Mouse (Mus musculus) midbrain, embryonic 14.5 days (tissue): ENCODE results near the gene Phospho1. TPM values are rescaled to one million over a fixed set of nuclear protein-coding genes. Genes with fewer than 3 reads are reported as not detected.

ENCODE experiments used
- ATAC-seq: fragments of 200-750 bp; cut with Nextera tagmentation; 2 replicates; pipeline ENCODE4 v1.8.0; 2017; ENCODE audit warnings: moderate number of reproducible peaks, moderate library complexity; ENCODE audit not compliant: low FRiP score, low TSS enrichment
- DNase-seq: peaks from one replicate; pipeline ENCODE4 v3.0.0-alpha.2; 2015
- H3K27ac ChIP-seq: fragments of 300-500 bp; sonication (generic); replicated peaks from 2 replicates; pipeline ENCODE4 v1.5.1; 2014; ENCODE audit warnings: mild to moderate bottlenecking, low read depth, low read length, moderate library complexity
- H3K27me3 ChIP-seq: fragments of 300-500 bp; sonication (generic); 2 replicates; pipeline ENCODE4 v1.6.1; 2014; ENCODE audit warnings: low read length, control low read depth, mixed read lengths; ENCODE audit not compliant: control insufficient read depth, insufficient read depth
- H3K36me3 ChIP-seq: fragments of 300-500 bp; sonication (generic); 2 replicates; pipeline ENCODE4 v1.6.1; 2014; ENCODE audit warnings: low read length, control low read depth; ENCODE audit not compliant: control insufficient read depth, insufficient read depth
- H3K4me1 ChIP-seq: fragments of 300-500 bp; sonication (generic); 2 replicates; pipeline ENCODE4 v1.6.1; 2014; ENCODE audit warnings: mild to moderate bottlenecking, antibody characterized with exemption, low read length, control low read depth; ENCODE audit not compliant: control insufficient read depth, insufficient read depth
- H3K4me2 ChIP-seq: fragments of 300-500 bp; sonication (generic); 2 replicates; pipeline ENCODE4 v1.6.1; 2014; ENCODE audit warnings: mild to moderate bottlenecking, low read length, moderate library complexity
- H3K4me3 ChIP-seq: fragments of 300-500 bp; sonication (generic); replicated peaks from 2 replicates; pipeline ENCODE4 v1.5.1; 2014; ENCODE audit warnings: low read depth, low read length
- H3K9ac ChIP-seq: fragments of 300-500 bp; sonication (generic); replicated peaks from 2 replicates; pipeline ENCODE4 v1.6.1; 2014; ENCODE audit warnings: mild to moderate bottlenecking, low read length, moderate library complexity
- H3K9me3 ChIP-seq: fragments of 300-500 bp; sonication (generic); 2 replicates; pipeline ENCODE4 v1.6.1; 2016; ENCODE audit warnings: low read length, control low read depth, mixed read lengths; ENCODE audit not compliant: control insufficient read depth
- WGBS: fragments of 180-500 bp; shearing (Covaris S2); extraction: QIAGEN DNeasy Blood & Tissue Kit; methylation state at CpG from one replicate; pipeline ENCODE4 v1.1.7; 2014; 5-methylcytosine and 5-hydroxymethylcytosine counted together
- polyA plus RNA-seq: library from polyadenylated mRNA; unstranded; fragments of >200 nt; fragmentation: Nextera tagmentation; extraction: Ambion mirVana; gene quantifications from 2 replicates; pipeline ENCODE4 v1.2.1, GENCODE M21; 2014

Gene Phospho1
- polyA plus RNA-seq, 1 experiment from 2014 or later, result 0.33 TPM

GRCm38 (mm10) chr11:95841498-95841830, 17.2 kb downstream of the Phospho1 start:
- ATAC-seq (no peak), DNase-seq (no peak)
- Histone ChIP-seq H3K36me3 (no peaks in the 10 kb centered on the region), H3K27ac (no peak overlapping the region), H3K9ac (no peak overlapping the region), H3K4me1 (0 out of 2 replicates have a peak, but pooled peaks cover 4% of the 10 kb centered on the region), H3K27me3 (no peaks in the 10 kb centered on the region), H3K9me3 (no peaks in the 10 kb centered on the region), H3K4me2 (no peak overlapping the region), H3K4me3 (no peak overlapping the region)
- 67% methylated on average over 10 of the region's 10 CpGs for WGBS

DNA sequence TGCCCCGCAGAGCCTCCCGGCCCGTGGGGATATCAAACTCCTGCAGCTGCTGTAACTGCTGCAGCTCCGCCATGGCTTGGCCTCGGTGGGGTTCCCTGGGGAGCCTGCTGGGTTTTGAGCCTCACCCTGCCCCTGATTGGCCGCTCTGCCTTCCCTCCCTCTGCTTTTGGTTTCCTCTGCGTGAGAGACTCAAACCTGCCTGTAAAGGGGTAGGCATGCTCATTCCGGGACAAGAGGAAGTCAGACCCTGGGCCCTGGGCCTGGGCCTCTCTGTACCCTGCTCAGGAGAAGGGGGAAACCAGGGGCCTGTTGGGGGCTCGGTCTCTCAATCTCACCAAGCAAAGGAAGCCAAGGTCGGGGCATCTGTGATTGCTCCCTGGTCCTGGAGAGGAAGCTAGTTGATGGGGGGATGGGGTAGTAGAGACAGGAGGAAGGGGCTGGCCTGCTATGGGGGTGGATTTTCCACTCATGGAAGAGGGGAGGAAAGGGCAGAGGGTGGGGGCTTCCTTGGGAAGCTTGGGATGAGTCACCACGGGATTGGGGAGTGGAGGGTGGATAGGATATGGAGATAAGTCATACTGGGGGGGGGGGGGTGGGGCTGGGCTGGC, 17.9 kb downstream of the Phospho1 start, which contains the start of gene Abi3:
Gene Abi3, minus strand, starts transcription at position 403 of the 608 bp plus-strand sequence.
- H3K36me3 ChIP-seq, result no peaks in the 10 kb centered on the region
- no peak within 1 kb of the TSS for H3K9ac ChIP-seq
- H3K27ac ChIP-seq, result no peak within 1 kb of the TSS
- H3K9me3 ChIP-seq, result no peaks in the 10 kb centered on the region
- peak; percentile 20 for DNase-seq
- H3K27me3 ChIP-seq, result no peaks in the 10 kb centered on the region
- H3K4me2 ChIP-seq, result no peak within 1 kb of the TSS
- H3K4me1 ChIP-seq, result 0 out of 2 replicates have a peak, but pooled peaks cover 4% of the 10 kb centered on the region
- no peak for ATAC-seq
- H3K4me3 ChIP-seq, result no peak within 1 kb of the TSS
- 11% methylated on average over 11 of the region's 11 CpGs for WGBS

DNA sequence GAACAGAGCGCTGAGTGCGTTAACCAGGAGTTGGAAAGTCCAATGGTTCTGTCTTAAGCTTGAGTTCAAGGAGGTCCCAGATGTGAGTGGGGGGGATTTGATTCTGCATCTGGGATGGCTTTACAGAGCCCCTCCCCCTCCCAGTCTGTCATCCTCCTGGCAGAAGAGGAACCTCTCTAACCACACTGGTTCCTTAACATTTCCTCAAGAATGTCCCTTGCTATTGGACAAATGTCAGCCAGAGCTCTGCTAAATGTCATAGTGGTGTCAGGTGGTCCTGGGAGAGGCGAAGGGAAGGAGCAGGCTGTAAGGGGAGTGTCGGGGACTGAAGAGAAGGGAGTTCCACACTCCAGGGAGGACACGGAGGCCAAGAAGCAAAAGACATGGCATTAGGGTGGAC, 18.7 kb downstream of the Phospho1 start:
- 80% methylated on average over 5 of the region's 5 CpGs for WGBS
- Histone ChIP-seq H3K27me3 (no peaks in the 10 kb centered on the region), H3K4me1 (0 out of 2 replicates have a peak, but pooled peaks cover 4% of the 10 kb centered on the region), H3K4me3 (no peak overlapping the region), H3K27ac (no peak overlapping the region), H3K9me3 (no peaks in the 10 kb centered on the region), H3K4me2 (no peak overlapping the region), H3K9ac (no peak overlapping the region), H3K36me3 (no peaks in the 10 kb centered on the region)
- ATAC-seq, result no peak
- DNase-seq, result no peak

- DNase-seq (no peak), ATAC-seq (no peak)
- Histone ChIP-seq H3K4me2 (no peak overlapping the region), H3K36me3 (no peaks in the 10 kb centered on the region), H3K4me3 (no peak overlapping the region), H3K9ac (no peak overlapping the region), H3K9me3 (no peaks in the 10 kb centered on the region), H3K27me3 (no peaks in the 10 kb centered on the region), H3K27ac (no peak overlapping the region), H3K4me1 (0 out of 2 replicates have a peak, but pooled peaks cover 4% of the 10 kb centered on the region)
- WGBS, result 63% methylated on average over 6 of the region's 6 CpGs
Observed at GRCm38 (mm10) chr11:95843421-95843950, 19.2 kb downstream of the Phospho1 start.

- 70% methylated on average over 4 of the region's 4 CpGs for WGBS
- no peak overlapping the region for H3K4me3 ChIP-seq
- H3K9ac ChIP-seq, result no peak overlapping the region
- no peaks in the 10 kb centered on the region for H3K9me3 ChIP-seq
- 0 out of 2 replicates have a peak, but pooled peaks cover 4% of the 10 kb centered on the region for H3K4me1 ChIP-seq
- ATAC-seq (no peak), DNase-seq (no peak)
- H3K27me3 ChIP-seq, result no peaks in the 10 kb centered on the region
- no peaks in the 10 kb centered on the region for H3K36me3 ChIP-seq
- H3K27ac ChIP-seq, result no peak overlapping the region
- no peak overlapping the region for H3K4me2 ChIP-seq
Observed at GRCm38 (mm10) chr11:95844935-95845334, 20.6 kb downstream of the Phospho1 start.

DNA sequence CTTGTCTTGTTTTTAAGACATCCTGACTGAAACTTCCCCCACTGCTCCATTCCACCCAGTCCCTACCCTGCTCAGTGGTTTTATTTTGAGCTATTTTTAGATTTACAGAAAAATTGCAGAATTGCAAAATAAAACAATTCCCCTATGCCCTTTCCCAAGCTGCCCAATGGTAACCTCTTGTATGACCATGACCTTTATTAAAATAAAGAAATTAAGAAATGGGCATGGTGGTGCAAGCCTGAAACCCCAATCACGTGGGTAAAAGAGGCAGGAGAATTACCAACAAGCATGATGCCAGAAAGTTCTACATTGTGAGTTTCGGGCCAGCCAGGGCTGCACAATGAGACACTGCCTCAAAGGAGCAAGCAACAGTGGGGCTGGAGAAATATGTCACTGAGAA, 26.6 kb downstream of the Phospho1 start:
- no peaks in the 10 kb centered on the region for H3K9me3 ChIP-seq
- 76% methylated on average over 2 of the region's 2 CpGs for WGBS
- ATAC-seq (no peak), DNase-seq (no peak)
- no peak overlapping the region for H3K4me2 ChIP-seq
- H3K27me3 ChIP-seq, result no peaks in the 10 kb centered on the region
- no peak overlapping the region for H3K27ac ChIP-seq
- no peaks in the 10 kb centered on the region for H3K4me1 ChIP-seq
- H3K36me3 ChIP-seq, result no peaks in the 10 kb centered on the region
- H3K9ac ChIP-seq, result no peak overlapping the region
- H3K4me3 ChIP-seq, result no peak overlapping the region

- WGBS, result 68% methylated on average over 5 of the region's 5 CpGs
- DNase-seq, result no peak
- H3K4me1 ChIP-seq, result no peaks in the 10 kb centered on the region; the same call in 1 of the 2 replicates
Observed at GRCm38 (mm10) chr11:95853684-95854083, 29.4 kb downstream of the Phospho1 start.

GRCm38 (mm10) chr11:95857306-95857705, 33.0 kb downstream of the Phospho1 start:
- Histone ChIP-seq H3K4me1 (peaks cover 6% of the 10 kb centered on the region; the same call in 1 of the 2 replicates), H3K9ac (no peak overlapping the region), H3K4me2 (peak overlapping the region; percentile 70), H3K27ac (peak overlapping the region; percentile 3; the same call in 1 of the 2 replicates), H3K27me3 (no peaks in the 10 kb centered on the region), H3K9me3 (no peaks in the 10 kb centered on the region), H3K36me3 (no peaks in the 10 kb centered on the region), H3K4me3 (no peak overlapping the region)
- 78% methylated on average over 4 of the region's 4 CpGs for WGBS
- ATAC-seq (no peak), DNase-seq (peak; percentile 49)

More at GRCm38 (mm10) chr11:95853684-95854083, 29.4 kb downstream of the Phospho1 start:
- no peaks in the 10 kb centered on the region for H3K27me3 ChIP-seq
- H3K9ac ChIP-seq, result no peak overlapping the region
- ATAC-seq, result no peak
- H3K4me3 ChIP-seq, result no peak overlapping the region
- no peak overlapping the region for H3K4me2 ChIP-seq
- no peaks in the 10 kb centered on the region for H3K36me3 ChIP-seq
- no peak overlapping the region for H3K27ac ChIP-seq
- H3K9me3 ChIP-seq, result no peaks in the 10 kb centered on the region
